Mouse (Mus musculus): ENCODE results near the gene Gxylt2. TPM values are rescaled to one million over a fixed set of nuclear protein-coding genes. Genes with fewer than 3 reads are reported as not detected.
A peak's percentile ranks its signal among the peaks of the same experiment; 100 is the strongest.

The Gxylt2 gene
- polyA plus RNA-seq, 3 experiments from 2014 or later = 0.04 TPM; not detected in 2

DNA sequence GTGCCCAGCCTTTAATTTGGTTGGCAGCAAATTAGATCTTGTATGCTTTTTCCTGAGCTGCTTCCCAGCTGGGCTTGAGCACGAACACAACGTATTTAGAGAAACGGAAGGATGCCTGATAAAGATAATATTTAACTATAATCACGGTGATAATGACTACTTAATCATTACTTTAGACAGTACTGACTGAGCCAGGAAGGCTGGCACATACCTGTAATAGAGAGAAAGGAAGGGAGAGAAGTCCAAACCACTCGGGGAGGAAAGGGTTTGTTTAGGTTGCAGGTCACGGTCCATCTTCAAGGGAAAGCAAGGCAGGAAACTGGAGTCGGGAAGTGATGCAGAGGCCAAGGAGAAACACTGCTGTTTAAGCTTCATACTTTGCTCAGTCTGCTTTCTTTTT is 11.6 kb downstream of the Gxylt2 start:
- ATAC-seq = no peak

DNA sequence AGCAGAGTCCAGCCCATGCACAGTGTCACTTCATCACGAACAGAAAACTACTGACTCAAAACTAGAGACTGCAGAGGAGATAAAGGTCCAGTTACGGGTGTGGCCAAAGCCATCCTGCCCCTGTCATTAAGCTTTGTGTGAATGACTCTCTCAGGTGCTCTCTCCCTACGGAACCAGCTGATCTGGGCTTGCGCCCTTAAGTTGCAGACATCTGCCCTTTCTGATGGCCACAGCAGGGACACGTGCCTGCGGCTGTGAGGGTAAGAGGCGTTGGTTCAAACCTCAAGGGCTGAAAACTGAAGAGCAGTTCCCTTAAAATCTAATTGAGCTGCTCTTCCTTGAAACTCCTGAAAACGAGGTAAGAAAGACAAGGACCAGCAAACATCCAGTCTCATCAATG is 12.3 kb downstream of the Gxylt2 start:
- no peak for ATAC-seq

DNA sequence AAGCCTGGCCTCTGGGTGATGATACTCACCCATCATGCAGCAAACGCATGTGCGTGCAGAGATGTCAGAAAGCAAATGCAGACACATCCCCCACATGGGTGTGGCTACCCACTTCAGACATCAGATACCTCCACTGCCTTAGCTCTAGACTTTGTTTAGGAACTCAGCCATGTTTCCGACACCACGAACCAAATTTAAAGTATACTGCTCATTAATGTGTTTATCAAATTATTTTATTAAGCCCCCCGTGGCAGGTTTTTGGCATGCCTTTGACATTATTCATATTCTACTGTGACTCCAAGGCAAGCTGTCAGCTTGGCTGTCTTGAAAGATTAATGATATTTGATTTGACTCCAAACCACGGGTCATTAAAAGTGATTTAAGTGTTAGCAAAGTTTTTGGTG is 15.6 kb downstream of the Gxylt2 start:
- no peak for ATAC-seq

DNA sequence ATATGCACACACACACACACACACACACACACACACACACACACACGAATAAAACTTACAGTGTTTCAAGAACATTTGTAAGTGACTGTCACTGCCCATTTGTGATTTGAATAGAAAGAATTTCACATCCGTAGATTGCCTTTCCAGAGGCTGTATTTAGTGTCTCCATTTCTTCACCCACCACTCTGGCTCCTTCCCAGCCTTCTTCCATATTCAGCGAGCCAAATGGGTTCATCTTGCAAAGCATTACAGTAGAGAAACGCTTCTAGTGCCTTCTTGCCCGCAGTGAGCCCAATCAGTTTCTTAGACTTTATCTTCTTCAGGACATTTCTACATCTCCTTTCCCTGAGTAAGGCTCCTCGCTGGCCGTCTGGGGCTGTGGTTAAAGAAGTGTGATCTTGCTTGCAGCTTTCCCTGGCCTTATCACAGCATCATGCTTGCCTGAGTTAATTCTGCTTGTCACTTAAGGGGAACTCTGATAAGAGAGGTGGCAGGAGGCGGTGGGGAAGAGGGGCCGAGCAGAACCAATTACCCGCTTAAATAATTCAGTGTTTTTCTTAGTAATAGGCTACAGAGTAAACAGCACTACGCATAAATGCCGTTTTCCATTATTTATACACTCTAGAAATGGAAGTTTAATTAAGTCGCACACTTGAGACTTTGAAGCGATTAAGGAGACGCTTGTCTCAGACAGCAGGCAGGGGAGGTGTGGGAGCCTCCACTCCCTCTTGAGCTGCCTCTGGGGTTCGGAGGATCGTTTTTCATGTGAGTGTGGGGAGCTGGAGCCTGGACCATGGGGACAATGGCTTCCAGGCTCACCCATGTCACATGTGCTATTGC is 16.6 kb downstream of the Gxylt2 start:
- no peak for ATAC-seq

DNA sequence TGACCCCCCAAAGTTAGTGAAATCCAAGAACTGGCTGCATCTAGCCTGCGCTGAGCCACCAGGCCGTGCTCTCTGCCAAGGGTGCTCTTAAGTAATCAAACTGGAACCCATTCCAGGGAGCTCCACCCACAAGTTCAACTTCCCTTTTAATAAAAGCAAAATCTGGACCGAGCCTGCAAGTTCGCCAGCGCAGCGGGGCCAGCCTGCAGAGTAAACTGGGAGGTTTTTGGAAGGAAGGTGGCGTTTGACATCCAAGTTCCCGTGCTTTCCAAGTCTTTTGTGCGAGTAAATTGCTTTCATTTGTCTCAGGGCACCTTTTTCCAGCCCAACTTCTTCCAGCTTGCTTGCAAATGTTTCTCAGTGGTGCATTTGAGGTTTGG is 27.5 kb downstream of the Gxylt2 start:
- no peak for ATAC-seq

DNA sequence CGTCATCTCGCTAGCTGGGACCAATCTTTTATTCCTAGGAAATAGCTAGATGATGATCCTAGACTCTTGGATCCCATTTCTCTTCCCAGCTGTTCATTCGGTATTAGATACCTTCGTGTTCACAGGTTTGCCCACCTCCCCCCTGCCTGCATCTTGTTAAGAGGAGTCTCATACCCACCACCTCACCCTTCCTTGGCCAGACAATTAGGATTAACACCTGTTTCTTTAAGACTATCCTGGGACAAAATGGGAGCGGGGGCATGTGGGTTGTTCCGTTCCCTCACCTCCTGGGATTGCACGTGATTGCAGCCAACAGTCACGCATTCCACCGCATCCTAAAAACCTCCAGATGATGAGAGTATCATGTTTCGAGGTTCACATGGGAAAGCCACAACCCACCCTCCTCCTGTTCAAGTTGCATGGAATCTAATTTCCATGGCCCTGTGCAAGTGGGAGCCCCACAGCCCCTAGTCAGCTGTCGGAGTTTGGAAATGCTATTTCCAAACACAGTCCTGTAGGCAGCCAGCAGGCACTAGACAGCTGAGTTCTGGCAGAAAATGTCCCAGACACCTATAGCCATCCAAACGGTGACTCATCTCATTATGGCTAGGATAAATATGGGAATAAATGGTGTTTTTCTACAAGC is 28.0 kb downstream of the Gxylt2 start:
- ATAC-seq = no peak

DNA sequence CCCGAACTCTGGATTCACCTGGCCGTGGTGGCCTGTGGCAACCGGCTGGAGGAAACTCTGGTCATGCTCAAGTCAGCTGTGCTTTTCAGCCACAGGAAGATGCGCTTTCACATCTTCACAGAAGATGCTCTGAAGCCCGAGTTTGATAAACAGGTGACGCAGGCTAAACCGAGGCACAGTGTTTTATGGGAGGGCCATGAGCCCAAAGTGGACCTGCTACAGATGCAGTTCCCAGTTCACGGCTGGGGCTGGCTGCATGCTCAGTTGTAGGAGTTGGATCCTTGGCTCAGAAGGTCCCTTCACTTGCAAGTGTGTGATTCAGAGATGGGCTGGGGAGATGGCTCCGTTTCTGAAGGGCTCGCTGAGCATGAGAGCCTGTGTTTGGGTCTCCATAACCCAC is 28.7 kb downstream of the Gxylt2 start:
- no peak for ATAC-seq

DNA sequence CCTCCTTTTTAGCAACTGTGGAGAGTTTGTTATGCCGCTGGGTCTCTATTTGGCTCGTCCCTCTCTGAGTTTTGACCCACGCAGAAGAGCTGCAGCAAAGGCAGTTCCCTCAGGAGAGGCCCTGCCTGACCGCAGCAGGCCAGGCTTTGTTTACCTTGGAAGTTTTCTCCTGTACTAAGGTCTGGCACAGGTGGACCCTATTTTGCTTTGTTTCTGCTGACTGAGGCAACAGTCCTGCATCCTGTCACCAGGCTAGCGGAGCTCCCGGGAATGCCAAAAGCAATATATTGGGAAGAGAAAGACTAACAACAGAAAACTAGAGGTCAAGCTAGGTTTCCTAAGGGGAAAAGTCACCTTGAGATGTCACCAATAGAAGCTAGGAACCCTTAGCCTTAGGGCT is 29.8 kb downstream of the Gxylt2 start:
- no peak for ATAC-seq

DNA sequence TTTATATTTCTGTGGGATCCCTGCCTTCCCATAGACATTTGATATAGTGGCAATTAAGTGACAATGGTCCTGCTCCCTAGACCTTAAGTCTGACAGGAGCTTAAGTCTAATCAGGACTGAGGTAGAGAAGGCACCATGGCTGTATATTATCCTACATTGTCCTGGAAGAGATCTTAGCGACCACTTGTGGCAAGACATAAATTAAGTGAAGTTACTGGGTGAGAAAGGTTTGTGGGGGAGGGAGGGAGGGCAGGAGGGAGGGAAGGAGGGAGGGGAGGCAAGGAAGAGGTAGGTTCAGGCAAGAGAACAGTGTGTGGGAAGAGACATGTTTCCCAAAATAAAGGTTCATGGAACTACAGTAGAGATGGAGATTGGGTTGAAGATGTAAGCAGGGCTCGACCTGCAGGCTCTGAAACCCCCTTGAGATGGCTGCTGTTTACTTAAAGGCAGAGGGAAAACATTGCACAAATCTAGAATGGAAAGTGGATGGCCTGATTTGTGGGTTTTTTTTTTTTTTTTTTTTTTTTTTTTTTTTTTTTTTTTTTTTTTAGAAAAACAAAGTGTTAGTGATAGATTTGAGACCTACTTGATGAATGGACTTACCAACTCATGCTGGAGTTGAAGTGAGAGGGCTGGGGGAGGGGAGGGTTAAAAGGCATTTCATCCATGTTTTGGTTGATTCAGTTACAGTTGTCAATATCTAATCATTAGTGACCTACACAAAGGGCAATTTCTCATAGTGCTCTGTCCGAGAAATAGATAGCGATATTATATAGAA is 54.1 kb downstream of the Gxylt2 start:
- no peak for ATAC-seq

DNA sequence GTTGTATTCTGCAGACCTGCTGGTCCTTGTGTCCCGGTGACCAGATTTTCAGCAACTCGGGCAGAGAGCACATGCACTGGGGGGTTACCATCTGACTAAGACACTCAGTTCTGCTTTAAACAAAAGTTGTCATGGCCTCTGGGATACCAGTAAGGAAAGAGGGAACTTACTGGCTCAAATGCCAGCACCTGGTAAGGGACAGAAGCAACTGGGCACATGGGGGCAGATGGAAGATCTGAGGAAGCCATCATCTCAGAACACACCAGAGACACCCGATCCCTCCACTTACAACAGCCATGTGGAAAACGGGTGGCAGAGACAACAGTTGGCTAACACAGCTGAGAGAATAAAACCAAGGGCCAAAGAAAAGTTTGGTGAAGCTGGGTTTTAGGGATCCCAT is 63.2 kb downstream of the Gxylt2 start:
- ATAC-seq = no peak

DNA sequence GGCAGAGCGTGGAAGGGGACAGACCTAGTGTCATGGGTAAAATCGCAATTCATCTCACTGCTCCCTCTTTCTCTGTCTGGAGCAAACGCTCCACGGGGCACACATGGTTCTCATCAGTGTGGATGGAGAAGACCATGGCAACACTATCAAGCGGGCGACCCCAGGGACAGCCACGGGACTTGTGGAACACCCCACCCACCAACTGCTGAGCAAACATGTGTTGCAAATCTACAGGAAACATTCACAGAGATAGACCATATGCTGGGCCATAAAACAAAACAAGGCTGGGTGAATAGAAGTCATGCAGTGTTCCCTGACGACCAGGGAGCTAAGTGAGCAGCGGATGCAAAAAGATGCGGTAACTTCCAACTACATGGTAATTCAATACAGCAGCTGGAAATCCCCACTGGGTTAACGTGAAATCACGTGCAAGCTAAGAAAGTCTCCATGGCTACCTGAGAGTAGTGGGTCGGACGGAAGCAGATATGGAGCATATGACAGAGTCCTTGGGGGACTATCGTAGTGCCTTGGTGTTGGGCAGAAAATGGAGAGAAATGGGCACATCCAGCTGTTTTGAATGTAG is 71.5 kb downstream of the Gxylt2 start:
- no peak for ATAC-seq

DNA sequence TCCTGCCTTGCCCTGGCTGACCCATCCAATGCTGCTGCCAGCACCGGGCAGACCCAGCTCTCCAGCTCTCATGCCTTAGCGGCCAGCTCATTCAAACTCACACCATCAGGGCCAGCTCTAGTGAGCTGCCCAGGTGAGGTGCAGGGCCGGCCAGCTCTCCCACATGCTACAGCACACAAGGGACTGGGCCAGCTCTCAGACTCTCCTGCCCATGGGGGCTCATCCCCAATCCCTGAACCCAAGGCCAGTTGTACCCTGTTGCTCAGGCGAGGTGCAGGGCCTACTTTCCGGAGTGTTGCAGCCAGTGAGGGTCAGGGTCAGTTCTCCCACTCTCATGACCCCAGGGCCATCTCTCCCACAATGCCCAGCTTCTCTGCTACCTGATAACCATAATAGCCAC is 74.1 kb downstream of the Gxylt2 start:
- no peak for ATAC-seq

DNA sequence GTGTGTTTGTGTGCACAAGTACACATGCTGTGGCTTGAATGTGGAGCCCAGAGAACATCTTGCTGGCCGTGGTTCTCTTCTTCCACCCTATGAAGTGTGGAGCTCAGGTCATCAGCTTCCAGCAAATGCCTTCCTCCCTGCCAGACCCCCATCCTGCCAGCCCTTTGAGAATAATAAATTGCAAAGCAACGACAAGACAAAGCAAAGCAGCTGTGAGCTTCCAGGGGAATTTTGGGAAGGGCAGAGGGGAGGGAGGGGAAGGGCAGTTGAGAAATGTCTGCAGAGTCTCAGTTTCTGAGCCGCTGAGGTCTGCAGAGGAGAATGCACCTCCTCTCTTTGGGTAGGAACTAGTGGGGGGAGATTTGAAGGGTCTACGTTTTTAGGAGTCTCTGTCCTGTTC is 75.9 kb downstream of the Gxylt2 start:
- no peak for ATAC-seq

DNA sequence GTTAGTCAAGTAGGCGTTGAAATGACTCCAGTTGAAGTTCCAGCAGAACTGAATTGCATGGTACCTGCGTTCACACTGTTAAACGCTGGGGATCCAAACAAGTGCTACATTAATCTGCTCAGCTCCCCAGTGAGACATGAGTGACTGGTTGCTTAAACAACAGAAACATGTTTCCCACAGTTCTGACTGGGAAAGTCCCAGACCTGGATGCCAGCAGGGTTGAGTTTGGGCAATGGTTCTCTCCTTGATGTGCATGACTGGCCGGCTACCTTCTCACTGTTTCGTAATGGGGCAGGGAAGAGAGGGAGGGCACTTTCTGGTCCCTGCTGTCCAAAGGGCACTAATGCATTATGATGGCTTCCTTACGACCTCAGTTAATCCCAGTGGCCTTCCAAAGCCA is 77.1 kb downstream of the Gxylt2 start:
- no peak for ATAC-seq

DNA sequence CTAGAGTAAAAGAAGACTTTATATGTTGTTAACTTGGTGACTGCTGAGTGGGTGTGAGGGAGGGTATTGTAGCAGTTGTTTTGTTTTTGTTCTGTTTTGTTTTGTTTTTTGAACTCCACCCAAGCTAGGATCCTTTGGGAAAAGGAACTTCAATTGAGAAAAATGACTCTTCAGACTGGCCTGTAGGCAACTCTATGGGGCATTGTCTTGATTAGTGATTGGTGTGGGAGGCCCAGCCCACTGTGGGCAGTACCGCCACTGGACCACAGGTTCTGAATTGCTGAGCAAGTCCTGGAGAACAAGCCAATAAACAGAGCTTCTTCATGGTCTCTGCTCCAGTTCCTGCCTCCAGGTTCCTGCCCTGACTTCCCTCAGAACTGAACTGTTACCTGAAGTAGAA is 83.2 kb downstream of the Gxylt2 start:
- no peak for ATAC-seq

DNA sequence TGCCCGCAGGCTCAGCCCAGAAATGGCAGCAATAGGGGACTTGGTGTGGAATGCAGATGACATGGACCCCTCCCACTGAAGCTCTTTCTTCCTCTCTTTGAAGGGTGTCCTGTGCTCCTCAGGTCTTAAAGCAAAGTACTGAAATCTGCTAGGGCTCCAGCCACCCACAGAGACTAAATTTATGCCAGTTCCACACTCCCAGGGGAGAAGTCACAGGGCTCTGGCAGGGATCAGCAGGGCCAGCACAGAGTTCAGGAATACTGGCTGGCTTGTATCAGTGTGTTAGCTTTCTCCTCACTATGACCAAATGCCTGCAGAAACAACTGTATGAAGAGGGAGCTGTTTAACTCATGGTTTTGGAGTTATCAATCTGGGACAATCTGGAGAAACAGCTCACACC is 84.6 kb downstream of the Gxylt2 start:
- ATAC-seq = no peak

DNA sequence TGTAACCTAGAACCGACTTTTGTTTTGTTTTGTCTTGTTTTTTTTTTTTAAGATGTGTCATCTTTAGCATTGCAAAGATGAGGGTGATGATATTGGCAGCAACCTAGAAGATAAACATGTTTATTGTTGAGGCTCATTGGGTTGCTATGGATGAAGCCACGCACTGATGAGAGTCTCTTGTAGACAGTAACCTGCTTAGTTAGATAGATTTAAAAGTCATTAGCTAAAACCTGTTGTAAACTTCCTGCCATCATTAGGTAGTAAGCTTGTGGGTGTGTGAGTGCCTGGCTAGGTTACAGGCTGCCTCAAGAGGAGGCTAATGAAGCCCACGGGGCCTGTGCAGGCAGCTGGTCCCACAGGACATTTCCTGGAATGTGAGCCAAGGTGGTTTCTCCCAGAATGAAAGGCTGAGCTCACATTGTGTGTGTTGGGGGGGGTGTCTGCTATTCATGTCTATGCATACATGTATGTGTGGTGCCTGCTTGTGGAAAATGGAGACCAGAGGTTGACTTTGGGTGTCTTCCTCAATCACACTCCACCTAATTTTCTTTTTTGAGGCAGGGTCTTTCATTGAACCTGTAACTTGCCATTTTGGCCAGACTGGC is 87.6 kb downstream of the Gxylt2 start:
- ATAC-seq = peak; percentile 64

DNA sequence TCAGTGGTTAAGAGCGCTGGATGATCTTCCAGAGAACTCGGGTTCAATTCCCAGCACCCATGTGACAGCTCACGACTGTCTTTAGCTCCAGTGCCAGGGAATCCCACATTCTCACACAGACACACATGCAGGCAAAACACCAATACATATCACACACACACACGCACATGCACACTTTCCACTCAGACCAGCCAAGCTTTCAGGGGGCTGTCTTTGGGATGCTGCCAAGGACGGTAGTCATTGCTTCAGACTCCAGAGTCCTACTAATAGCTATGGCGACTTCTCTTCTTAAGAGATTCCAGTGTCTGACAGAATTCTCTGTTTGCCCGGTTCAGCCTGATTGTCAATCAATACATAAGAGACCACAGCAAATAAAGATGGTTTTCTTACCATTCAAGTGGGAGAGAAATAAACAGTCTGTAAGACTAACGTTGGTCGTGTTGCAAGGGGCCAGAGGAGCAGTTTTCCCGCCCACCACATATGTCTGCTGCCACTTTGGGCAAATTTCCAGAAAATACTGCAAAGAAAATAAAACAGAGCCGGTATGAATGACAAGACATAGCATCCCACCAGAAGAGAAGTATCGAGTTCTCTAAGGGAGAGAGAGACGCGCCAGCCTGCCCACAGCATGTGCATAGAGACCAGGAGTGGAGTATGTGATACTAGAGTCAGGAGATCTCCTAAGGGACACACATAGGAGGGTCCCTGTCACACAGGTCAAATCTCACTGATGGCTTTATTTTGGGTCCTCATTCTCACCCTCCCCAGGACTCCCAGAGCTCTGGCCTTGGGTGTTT is 88.6 kb downstream of the Gxylt2 start:
- ATAC-seq = no peak

DNA sequence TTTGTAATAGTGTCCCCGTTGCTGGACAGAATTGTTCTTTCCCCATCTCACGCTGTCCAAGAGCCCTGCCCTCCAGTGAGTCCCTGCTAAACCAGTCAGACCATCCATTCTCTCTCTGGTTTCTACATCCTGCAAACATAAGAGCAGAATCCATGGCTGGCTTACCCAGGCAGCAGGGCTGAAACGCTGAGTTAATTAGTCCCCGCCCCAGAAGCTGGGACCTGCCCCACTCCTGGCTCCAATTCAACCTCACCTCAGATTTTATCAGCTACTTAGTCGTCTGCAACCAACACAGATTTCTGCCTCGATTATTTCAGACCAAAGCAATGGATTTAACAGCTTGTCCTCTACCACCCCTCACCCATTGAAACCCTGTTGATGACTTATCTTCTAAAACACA is 91.3 kb downstream of the Gxylt2 start:
- ATAC-seq = no peak

DNA sequence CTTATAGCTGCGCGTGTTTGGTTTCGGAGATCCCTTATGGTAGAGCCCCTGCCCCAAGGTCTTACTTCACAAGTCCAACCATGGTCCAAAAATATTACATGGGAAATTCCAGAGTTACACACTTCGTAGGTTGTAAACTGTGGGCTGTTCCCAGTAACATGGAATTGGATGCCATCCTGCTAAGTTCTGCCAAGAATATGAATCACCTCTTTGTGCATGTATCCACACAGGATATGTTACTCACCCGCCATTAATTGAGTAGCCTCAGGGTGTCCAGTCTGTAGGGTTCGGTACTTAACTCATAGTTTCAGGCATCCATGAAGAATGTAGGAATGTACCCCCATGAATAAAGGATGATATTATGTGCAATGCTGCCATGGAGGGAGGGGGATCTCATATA is 94.8 kb downstream of the Gxylt2 start:
- ATAC-seq = no peak

DNA sequence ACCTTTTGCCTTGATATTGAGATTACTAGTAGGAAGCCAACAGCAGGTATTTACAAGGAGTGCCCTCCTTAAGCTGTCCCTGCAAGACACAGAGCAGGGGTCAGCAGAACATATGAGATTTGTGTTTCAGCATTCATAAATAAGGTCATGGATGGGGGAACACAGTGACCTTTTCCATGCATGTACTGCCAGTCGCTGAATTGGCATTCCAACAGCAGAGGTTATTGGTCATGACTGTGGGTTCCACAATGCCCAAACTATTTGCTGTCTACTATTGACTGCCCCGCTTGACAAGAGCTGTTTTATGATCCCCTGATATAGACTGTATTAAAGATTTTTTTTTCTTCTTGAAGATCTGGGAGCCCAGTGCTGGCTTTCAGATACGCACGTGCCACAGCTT is 95.2 kb downstream of the Gxylt2 start:
- ATAC-seq = no peak

DNA sequence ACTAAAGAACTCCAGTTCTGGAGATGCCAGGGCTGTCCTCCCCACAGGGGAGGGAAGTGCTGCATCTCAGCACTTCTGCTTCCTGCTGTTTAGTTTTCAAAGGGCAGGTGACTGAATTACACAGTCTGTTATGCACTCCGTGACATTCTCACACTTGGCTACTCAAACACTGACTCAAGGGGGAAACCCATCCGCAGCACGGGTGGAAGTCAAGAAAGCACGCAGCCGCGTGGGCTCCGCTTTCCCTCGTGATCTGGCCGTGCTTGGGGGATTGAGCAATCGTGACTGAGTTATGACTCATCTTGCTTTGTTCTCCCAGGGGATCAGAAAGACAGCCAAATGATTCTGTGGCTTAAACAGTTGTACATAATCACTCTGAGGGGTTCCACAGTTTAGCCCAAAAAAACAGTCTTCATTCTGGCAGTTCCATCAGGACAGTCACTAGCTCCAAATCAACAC is 96.0 kb downstream of the Gxylt2 start:
- ATAC-seq = peak; percentile 93
